ENCODE assay signal across 17 mouse cellular contexts in genomic region chr1:57440771-57441170, GRCm38 (mm10). TPM values are rescaled to one million over a fixed set of nuclear protein-coding genes. Genes with fewer than 3 reads are reported as not detected.
A peak's percentile ranks its signal among the peaks of the same experiment; 100 is the strongest.
DNase-seq lines count a peak whose midpoint lies in the region; ATAC-seq lines count a peak whose summit lies in the region.
"Had no signal": no experiment of that assay in that cellular context is flagged by ENCODE, and none has a peak within 500 bp of the region (broad histone marks: within the 10 kb centered on the region; RNA-seq: fewer than 3 reads in every experiment).

No protein-coding gene starts in this region.

- no peak overlapping the region for H3K27ac ChIP-seq in embryonic facial prominence, embryonic 10.5 days (replicated peaks)
- H3K27ac ChIP-seq in limb, embryonic 15.5 days: peak overlapping the region; percentile 51
- H3K27ac ChIP-seq: heart, adult 2 months; liver, embryonic 13.5 days had no signal

- H3K9ac ChIP-seq in limb, embryonic 15.5 days: no peak overlapping the region
- H3K9ac ChIP-seq: liver, embryonic 13.5 days had no signal

- H3K36me3 ChIP-seq in embryonic facial prominence, embryonic 10.5 days (replicated peaks): no peaks in the 10 kb centered on the region
- H3K36me3 ChIP-seq in limb, embryonic 15.5 days: no peaks in the 10 kb centered on the region
- H3K36me3 ChIP-seq: liver, embryonic 13.5 days had no signal

- H3K27me3 ChIP-seq in embryonic facial prominence, embryonic 10.5 days (replicated peaks; ENCODE audit: low read depth, poor library complexity, severe bottlenecking): no peaks in the 10 kb centered on the region
- H3K27me3 ChIP-seq in limb, embryonic 15.5 days: no peaks in the 10 kb centered on the region
- H3K27me3 ChIP-seq: liver, embryonic 13.5 days had no signal

- no peak overlapping the region for H3K4me2 ChIP-seq in limb, embryonic 15.5 days
- H3K4me2 ChIP-seq: liver, embryonic 13.5 days; midbrain, embryonic 11.5 days had no signal

- no peak for ATAC-seq in limb, embryonic 15.5 days (ENCODE audit: insufficient number of reproducible peaks, low FRiP score, low TSS enrichment, low read depth)
- ATAC-seq: intestine, embryonic 16.5 days had no signal

- H3K4me3 ChIP-seq in embryonic facial prominence, embryonic 10.5 days: no peak overlapping the region
- no peak overlapping the region for H3K4me3 ChIP-seq in limb, embryonic 15.5 days
- H3K4me3 ChIP-seq: heart, adult 2 months; liver, embryonic 13.5 days had no signal

- peaks cover 22% of the 10 kb centered on the region for H3K4me1 ChIP-seq in embryonic facial prominence, embryonic 10.5 days
- peaks cover 31% of the 10 kb centered on the region for H3K4me1 ChIP-seq in limb, embryonic 15.5 days

- no peaks in the 10 kb centered on the region for H3K9me3 ChIP-seq in embryonic facial prominence, embryonic 10.5 days
- no peaks in the 10 kb centered on the region for H3K9me3 ChIP-seq in limb, embryonic 15.5 days
- H3K9me3 ChIP-seq: liver, embryonic 13.5 days had no signal

- DNase-seq in heart, adult 8-10 months (ENCODE audit: low spot score): peak; percentile 33
- DNase-seq in heart, postnatal 36 days: no peak
- DNase-seq in embryonic facial prominence, embryonic 10.5 days (ENCODE audit: low spot score): peak; percentile 14
- peak; percentile 8 to 32 for DNase-seq in gastrocnemius, adult 8-10 months (ENCODE audit: low spot score in 2 of 2)
- no peak for DNase-seq in thymus, postnatal 10 days (ENCODE audit: low spot score in 2 of 2)
- no peak for DNase-seq in urinary bladder, postnatal 14 days (ENCODE audit: low spot score)
- DNase-seq: adrenal gland, adult 2 months; cerebellum, adult 2 months; kidney, postnatal 10 days; layer of hippocampus, adult 9-11 months; liver, embryonic 13.5 days; lung, postnatal 14 days; thymus, postnatal 14 days had no signal

- WGBS in embryonic facial prominence, embryonic 10.5 days: 49% methylated on average over 4 of the region's 4 CpGs
- 13% methylated on average over 4 of the region's 4 CpGs for WGBS in limb, embryonic 15.5 days

- intact Hi-C loops in heart, postnatal 36 days (cut with DNase I): no loop called here

RNA-seq across cellular contexts. Expression of gene Tyw5, which starts 33.9 kb away (rescaled TPM):
- total RNA-seq in heart, adult 8-10 months (2022): 1 to 10 TPM; 3.3 to 4.8 (median 4.2) TPM
- 1 to 10 TPM; 4.7 to 5.5 TPM for total RNA-seq in heart, postnatal 36 days (2021)
- polyA plus RNA-seq in embryonic facial prominence, embryonic 10.5 days (2016; fragmentation: Nextera tagmentation; extraction: Ambion mirVana): 32.8 and 34.8 TPM in 2 replicates
- total RNA-seq in gastrocnemius, adult 8-10 months (2022): 1 to 10 TPM; 1.6 to 4.3 (median 3.0) TPM
- 27.4 and 27.6 TPM in 2 replicates for polyA plus RNA-seq in limb, embryonic 15.5 days (2015; fragmentation: Nextera tagmentation; extraction: Ambion mirVana)

RNA-seq across cellular contexts. Expression of gene Maip1, which starts 34.6 kb away (rescaled TPM):
- 10 to 100 TPM in 3 of 4 experiments, 1 to 10 TPM in 1; 10.0 to 11.9 (median 10.9) TPM for total RNA-seq in heart, adult 8-10 months (2022)
- total RNA-seq in heart, postnatal 36 days (2021): 10 to 100 TPM; 11.9 to 12.0 TPM
- 19.0 and 19.5 TPM in 2 replicates for polyA plus RNA-seq in embryonic facial prominence, embryonic 10.5 days (2016; fragmentation: Nextera tagmentation; extraction: Ambion mirVana)
- 1 to 10 TPM; 7.4 to 8.4 (median 8.0) TPM for total RNA-seq in gastrocnemius, adult 8-10 months (2022)
- 14.9 and 15.1 TPM in 2 replicates for polyA plus RNA-seq in limb, embryonic 15.5 days (2015; fragmentation: Nextera tagmentation; extraction: Ambion mirVana)

Comparison
In these comparisons a context has a peak if more than half of its experiments do, and no peak if none do; other contexts are left out.
1. DNase-seq: peak in heart, adult 8-10 months (single experiment), embryonic facial prominence, embryonic 10.5 days (single experiment) and gastrocnemius, adult 8-10 months (2 of 2); none in heart, postnatal 36 days (0 of 2), thymus, postnatal 10 days (0 of 2) and urinary bladder, postnatal 14 days (single experiment).